Mouse (Mus musculus) spleen, adult 2 months (tissue): ENCODE measurements around the gene Cep170b. TPM values are rescaled to one million over a fixed set of nuclear protein-coding genes. Genes with fewer than 3 reads are reported as not detected.

ENCODE experiments used
- DNase-seq, 2 experiments: peaks; one replicate each; pipeline versions ENCODE4 v3.0.0 to v3.0.0-alpha.2; 2012 to 2021; ENCODE audit warnings: low spot score in 2 of 2, low read depth in 1 of 2
- H3K27ac ChIP-seq: fragments of 200-500 bp; 2 replicates; pipeline ENCODE4 v1.5.1; 2012; ENCODE audit warnings: low read length, inconsistent platforms; ENCODE audit not compliant: insufficient read depth
- H3K27me3 ChIP-seq: fragments of 200-500 bp; 2 replicates; pipeline ENCODE4 v1.6.1; 2012; ENCODE audit warnings: mild to moderate bottlenecking, moderate library complexity, low read length, inconsistent platforms; ENCODE audit not compliant: control insufficient read depth, insufficient read depth
- H3K36me3 ChIP-seq: fragments of 200-500 bp; 2 replicates; pipeline ENCODE4 v1.6.1; 2012; ENCODE audit warnings: mild to moderate bottlenecking, low read length, inconsistent platforms; ENCODE audit not compliant: control insufficient read depth, insufficient read depth
- H3K4me1 ChIP-seq: fragments of 200-500 bp; 2 replicates; pipeline ENCODE4 v1.6.1; 2011; ENCODE audit warnings: inconsistent platforms; ENCODE audit not compliant: control insufficient read depth, insufficient read depth, insufficient read length
- H3K4me3 ChIP-seq: fragments of 200-500 bp; 2 replicates; pipeline ENCODE4 v1.5.1; 2011; ENCODE audit warnings: mild to moderate bottlenecking, inconsistent platforms; ENCODE audit not compliant: insufficient read depth, insufficient read length; ENCODE audit errors: extremely low read depth
- CTCF ChIP-seq: fragments of 200-500 bp; IDR thresholded peaks from 2 replicates; pipeline ENCODE4 v1.5.1; 2011; ENCODE audit warnings: mild to moderate bottlenecking, inconsistent platforms; ENCODE audit not compliant: insufficient read depth, insufficient read length, insufficient replicate concordance; ENCODE audit errors: extremely low read depth
- POLR2A ChIP-seq: fragments of 200-500 bp; IDR thresholded peaks from 2 replicates; pipeline ENCODE4 v1.6.1; 2011; ENCODE audit warnings: low read depth, low read length, inconsistent platforms
- WGBS: fragments of 180-500 bp; shearing (Covaris S2); methylation state at CpG from one replicate; pipeline ENCODE4 v1.1.7; 2018; 5-methylcytosine and 5-hydroxymethylcytosine counted together
- polyA plus RNA-seq: library from polyadenylated mRNA; depleted of rRNA; stranded (reverse); fragments of >200 nt; gene quantifications from 2 replicates; pipeline ENCODE4 v1.2.3, GENCODE M21; 2012

Cep170b gene
- polyA plus RNA-seq, 1 experiment, result 7.6 TPM

GRCm38 (mm10) chr12:112752399-112752798 is 32.1 kb downstream of the Cep170b start:
- Histone ChIP-seq H3K4me1 (no peaks in the 10 kb centered on the region), H3K4me3 (no peak overlapping the region), H3K27ac (no peak overlapping the region), H3K27me3 (no peaks in the 10 kb centered on the region), H3K36me3 (no peaks in the 10 kb centered on the region)
- DNase-seq, result no peak
- TF ChIP-seq POLR2A (no peak), CTCF (no peak)
- 13% methylated on average over 2 of the region's 2 CpGs for WGBS

GRCm38 (mm10) chr12:112755900-112756299 is 35.6 kb downstream of the Cep170b start:
- TF ChIP-seq CTCF, result no peak
- TF ChIP-seq POLR2A, result no peak
- no peak overlapping the region for H3K27ac ChIP-seq
- H3K4me1 ChIP-seq, result no peaks in the 10 kb centered on the region
- no peaks in the 10 kb centered on the region for H3K27me3 ChIP-seq
- H3K36me3 ChIP-seq, result no peaks in the 10 kb centered on the region
- no peak overlapping the region for H3K4me3 ChIP-seq
- DNase-seq, result no peak
- WGBS, result 44% methylated on average over 4 of the region's 4 CpGs

GRCm38 (mm10) chr12:112757896-112758295 is 37.6 kb downstream of the Cep170b start:
- no peak overlapping the region for H3K4me3 ChIP-seq
- no peak overlapping the region for H3K27ac ChIP-seq
- DNase-seq, result peak in 1 of 2 experiments; percentile 0
- H3K4me1 ChIP-seq, result no peaks in the 10 kb centered on the region
- no peaks in the 10 kb centered on the region for H3K27me3 ChIP-seq
- 90% methylated on average over 5 of the region's 5 CpGs for WGBS
- H3K36me3 ChIP-seq, result no peaks in the 10 kb centered on the region
- no peak for TF ChIP-seq CTCF
- TF ChIP-seq POLR2A, result no peak

GRCm38 (mm10) chr12:112759471-112759870 is 39.2 kb downstream of the Cep170b start:
- DNase-seq, result peak in 1 of 2 experiments; percentile 2
- WGBS, result 87% methylated on average over 3 of the region's 3 CpGs
- Histone ChIP-seq H3K4me1 (no peaks in the 10 kb centered on the region), H3K4me3 (no peak overlapping the region), H3K27ac (no peak overlapping the region), H3K27me3 (no peaks in the 10 kb centered on the region), H3K36me3 (peaks cover 8% of the 10 kb centered on the region)
- TF ChIP-seq POLR2A (no peak), CTCF (no peak)

- WGBS, result 23% methylated on average over 4 of the region's 4 CpGs
- DNase-seq, result peak; percentile 50 to 76
- Histone ChIP-seq H3K4me1 (no peaks in the 10 kb centered on the region), H3K4me3 (peak within 1 kb of the TSS; percentile 60), H3K27ac (peak within 1 kb of the TSS; percentile 87), H3K27me3 (no peaks in the 10 kb centered on the region), H3K36me3 (peaks cover 13% of the 10 kb centered on the region)
- peak; percentile 62 for TF ChIP-seq POLR2A
- TF ChIP-seq CTCF, result no peak
Measured at GRCm38 (mm10) chr12:112760154-112760926, 40.1 kb downstream of the Cep170b start, which contains the start of gene Pld4. Gene Pld4 (plus strand): TSS chr12:112760655.

GRCm38 (mm10) chr12:112761411-112761810 is 41.2 kb downstream of the Cep170b start:
- WGBS, result 29% methylated on average over 4 of the region's 4 CpGs
- TF ChIP-seq POLR2A, result no peak
- no peak for TF ChIP-seq CTCF
- Histone ChIP-seq H3K27me3 (no peaks in the 10 kb centered on the region), H3K4me3 (peak overlapping the region; percentile 60), H3K36me3 (peaks cover 15% of the 10 kb centered on the region), H3K4me1 (no peaks in the 10 kb centered on the region), H3K27ac (peak overlapping the region; percentile 87)
- peak in 1 of 2 experiments; percentile 22 for DNase-seq

- H3K27ac ChIP-seq, result peak overlapping the region; percentile 87
- TF ChIP-seq POLR2A (no peak), CTCF (no peak)
- peak; percentile 58 to 69 for DNase-seq
- H3K4me1 ChIP-seq, result no peaks in the 10 kb centered on the region
- no peaks in the 10 kb centered on the region for H3K27me3 ChIP-seq
- peak overlapping the region; percentile 62 for H3K4me3 ChIP-seq
- peaks cover 21% of the 10 kb centered on the region for H3K36me3 ChIP-seq
- WGBS, result 26% methylated on average over 3 of the region's 3 CpGs
Measured at GRCm38 (mm10) chr12:112762018-112762417, 41.8 kb downstream of the Cep170b start.
